Mouse (Mus musculus) cerebellum, adult 11 months (tissue): ENCODE data around the gene Rpl24.
A peak's percentile ranks its signal among the peaks of the same experiment; 100 is the strongest.

Experiments used
- DNase-seq: peaks from one replicate; pipeline ENCODE4 v3.0.0; 2022

Gene Rpl24

GRCm38 (mm10) chr16:55971735-55972615 is 5.9 kb downstream of the Rpl24 start:
- DNase-seq: no peak

- no peak for DNase-seq
Measured at GRCm38 (mm10) chr16:55972626-55973201, 6.6 kb downstream of the Rpl24 start.

- DNase-seq: peak; percentile 99
Measured at GRCm38 (mm10) chr16:55973431-55974255, 7.6 kb downstream of the Rpl24 start, which contains the start of gene Zbtb11. TSS of gene Zbtb11 (plus strand) at chr16:55973883.

DNA sequence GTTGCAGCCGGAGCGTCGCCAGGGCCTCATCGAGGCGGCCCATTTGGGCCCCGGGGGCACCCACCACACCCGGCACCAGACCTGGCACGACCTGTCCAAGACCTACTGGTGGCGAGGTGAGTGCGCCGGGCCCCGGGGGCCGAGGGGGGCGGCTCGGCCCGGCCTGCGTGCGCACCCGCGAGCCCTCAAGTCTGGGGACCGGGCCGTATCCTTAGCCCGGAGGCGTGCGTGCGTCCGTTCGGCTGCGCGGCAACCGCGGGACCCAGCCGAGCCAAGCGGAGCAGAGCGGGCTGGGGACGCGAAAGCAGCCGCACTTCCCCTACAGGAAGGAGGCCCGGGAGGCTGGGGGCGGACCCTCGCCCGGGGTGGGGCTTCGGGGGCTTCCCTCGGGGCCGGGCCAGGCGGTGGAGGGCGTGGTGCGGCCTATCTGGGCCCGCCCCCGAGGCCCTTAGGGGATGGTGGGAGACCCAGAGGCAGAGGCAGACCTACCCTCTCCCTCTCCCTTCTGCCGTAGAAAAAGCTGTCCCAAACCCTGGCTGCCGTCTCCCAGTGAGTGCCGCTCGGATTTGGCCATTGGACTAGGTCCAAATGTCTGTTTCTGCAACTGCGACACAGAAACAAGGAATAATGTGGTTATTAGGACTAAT is 8.3 kb downstream of the Rpl24 start:
- peak; percentile 76 for DNase-seq

- no peak for DNase-seq
Measured at GRCm38 (mm10) chr16:55974903-55975285, 8.8 kb downstream of the Rpl24 start.

DNA sequence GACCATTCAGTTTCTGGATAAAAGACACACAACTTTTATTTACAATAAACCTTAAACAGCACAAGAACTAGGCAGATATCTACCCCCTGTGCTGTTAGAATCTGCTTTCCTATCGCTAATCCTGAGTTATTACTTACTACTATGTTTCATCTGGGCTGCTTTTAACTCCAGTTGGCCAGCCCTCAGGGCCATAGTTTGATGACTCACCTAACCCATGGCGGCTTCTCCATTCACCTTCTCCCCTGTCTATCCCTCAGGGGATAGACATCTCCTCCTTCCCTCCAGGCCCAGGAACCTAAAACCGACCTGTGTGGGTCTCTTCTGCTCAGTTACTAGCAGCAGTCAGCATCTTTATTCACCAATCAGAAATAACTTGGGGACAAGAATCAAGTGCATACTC is 19.9 kb downstream of the Rpl24 start:
- no peak for DNase-seq

- no peak for DNase-seq
Measured at GRCm38 (mm10) chr16:55990311-55990710, 24.2 kb downstream of the Rpl24 start.

GRCm38 (mm10) chr16:55994235-55994634 is 28.2 kb downstream of the Rpl24 start:
- no peak for DNase-seq

- no peak for DNase-seq
Measured at GRCm38 (mm10) chr16:56006798-56007197, 40.7 kb downstream of the Rpl24 start.

DNA sequence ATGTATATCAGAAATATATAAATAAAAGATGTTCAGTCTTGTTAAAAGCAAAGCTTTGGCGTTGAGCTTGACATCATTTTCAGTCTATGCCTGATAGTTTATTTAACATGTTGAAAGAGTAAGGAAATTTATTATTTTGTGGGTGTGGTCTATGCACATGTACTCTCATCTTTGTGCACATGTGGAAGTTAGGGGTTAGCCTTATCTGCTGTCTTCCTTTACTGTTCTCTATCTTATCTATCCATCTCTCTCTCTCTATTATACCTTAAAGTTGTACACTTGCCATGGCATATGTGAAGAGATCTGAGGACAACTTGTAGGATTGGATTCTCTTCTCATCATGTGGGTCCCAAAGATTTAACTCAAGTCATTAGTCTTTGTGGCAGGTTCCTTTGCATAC is 42.8 kb downstream of the Rpl24 start:
- no peak for DNase-seq

DNA sequence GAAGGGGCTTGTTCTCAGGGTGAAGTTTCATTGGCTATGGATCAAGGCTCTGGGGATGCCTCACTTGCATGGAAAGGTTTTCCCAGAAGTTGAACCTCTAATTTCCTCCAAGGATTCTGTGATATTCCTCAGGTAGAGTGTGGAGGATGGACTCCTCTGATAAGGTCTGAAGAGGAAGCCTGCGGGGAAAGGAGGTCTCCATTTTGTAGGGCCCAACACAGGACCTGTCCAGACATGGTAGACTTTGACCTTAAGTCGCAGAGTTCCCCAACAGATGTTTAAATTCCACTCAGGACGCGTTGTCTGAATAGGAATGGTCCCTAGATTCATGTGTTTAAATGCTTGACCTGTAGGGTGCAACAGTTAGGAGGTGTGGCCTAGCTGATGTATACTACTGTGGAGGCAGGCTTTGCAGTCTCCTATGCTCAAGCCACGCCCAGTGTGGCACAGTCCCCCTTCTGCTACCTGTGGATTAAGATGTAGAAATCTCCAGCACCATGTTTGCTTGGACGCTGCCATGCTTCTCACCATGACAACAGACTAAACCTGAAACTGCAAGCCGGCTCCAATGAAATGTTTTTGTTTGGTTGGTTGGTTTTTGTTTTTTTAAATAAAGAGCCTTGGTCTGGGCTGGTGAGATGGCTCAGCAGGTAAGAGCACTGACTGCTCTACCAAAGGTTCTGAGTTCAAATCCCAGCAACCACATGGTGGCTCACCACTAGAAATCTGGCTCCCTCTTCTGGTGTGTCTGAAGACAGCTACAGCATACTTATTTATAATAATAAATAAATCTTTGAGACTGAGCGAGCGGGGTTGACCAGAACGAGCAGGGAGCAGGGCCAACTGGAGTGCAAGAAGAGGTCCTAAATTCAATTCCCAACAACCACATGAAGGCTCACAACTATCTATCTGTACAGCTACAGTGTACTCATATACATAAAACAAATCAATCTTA is 47.0 kb downstream of the Rpl24 start:
- DNase-seq: no peak

DNA sequence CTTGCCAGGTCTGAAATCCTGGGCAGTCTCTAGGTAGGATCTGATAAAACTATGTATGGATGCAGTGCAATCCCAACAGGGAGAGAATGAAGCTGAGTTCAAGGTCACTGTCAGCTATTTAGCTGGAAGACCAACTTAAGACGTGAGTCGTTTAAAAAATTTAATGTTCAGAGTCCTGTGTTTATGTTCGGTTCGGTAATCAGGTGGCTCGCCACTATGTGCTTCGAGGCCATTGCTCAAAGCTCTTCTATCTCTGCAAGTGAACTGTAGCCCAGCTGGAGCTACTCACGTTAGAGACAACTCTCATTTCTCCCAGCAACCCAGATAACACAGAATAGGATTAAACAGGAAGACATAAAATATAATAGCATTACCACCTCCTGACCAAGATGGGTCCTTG is 48.0 kb downstream of the Rpl24 start:
- no peak for DNase-seq

DNA sequence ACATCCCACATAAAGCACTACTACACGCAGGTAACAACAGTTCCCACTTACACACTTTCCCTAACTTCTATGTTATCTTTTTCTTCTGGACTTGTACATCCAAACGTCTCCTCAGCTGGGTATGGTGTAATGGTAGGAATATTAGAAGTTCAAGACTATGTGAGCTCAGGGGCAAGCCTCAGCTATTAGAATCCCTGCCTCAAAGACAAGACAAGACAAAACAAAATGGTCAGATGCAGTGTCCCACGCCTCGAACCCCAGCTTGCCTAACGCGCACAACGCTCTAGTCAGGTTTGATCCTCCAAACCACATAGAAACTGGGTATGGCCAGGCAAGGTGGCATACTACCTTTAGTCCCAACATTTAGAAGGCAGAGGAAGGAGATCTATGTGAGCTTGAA is 53.6 kb downstream of the Rpl24 start:
- DNase-seq: no peak
